Mouse (Mus musculus): Measurements from ENCODE around the gene Ncoa1. TPM values are rescaled to one million over a fixed set of nuclear protein-coding genes. Genes with fewer than 3 reads are reported as not detected.
A peak's percentile ranks its signal among the peaks of the same experiment; 100 is the strongest.

Gene Ncoa1
- 17.8 and 19.4 TPM in 2 replicates for polyA plus RNA-seq (2014; fragmentation: Nextera tagmentation; extraction: Ambion mirVana)

DNA sequence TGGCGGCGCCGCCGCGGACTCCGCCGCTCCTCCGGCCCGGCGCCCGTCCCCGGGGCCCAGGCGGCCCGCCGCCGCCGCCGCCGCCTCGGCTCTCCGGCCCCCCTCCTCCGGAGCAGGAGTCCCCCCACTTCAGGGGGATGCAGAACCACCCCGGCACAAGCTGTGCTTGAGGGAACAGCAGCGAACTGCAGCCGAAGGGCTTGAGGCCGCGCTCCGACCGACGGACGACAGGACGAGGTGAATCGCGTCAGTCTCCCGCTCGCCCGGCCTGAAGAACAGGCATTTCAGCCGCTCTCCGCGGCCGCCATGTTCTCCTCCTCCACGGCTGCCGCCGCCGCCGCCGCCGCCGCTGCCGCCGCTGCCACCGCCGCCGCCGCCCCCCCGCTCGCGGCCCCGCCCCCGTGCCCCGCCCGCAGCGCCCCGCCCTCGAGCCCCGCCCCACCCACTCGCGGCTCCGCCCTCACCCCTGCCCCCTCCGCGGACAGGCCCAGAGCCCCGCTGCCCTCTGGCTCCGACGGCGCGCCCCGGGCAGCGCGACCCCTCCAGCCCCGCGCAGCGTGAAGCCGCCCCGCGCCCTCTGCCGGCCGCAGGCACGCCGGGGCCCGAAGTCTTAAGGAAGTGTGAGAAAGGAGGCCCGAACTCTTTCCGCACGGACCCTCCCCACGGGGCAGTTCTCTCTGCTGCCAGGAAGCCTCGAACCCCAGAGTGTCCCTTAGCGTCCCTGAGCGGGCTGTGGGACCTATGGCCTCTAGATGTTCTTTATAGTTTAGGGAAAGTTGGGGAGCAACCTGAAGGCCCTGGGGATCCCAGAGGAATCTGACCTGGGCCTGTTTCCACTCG lies at the start of gene Ncoa1:
Gene Ncoa1 (minus strand): TSS at position 351 of the 840 bp plus-strand sequence.
- peak within 1 kb of the TSS; percentile 99 for H3K9ac ChIP-seq
- H3K4me1 ChIP-seq (replicated peaks; ENCODE audit: control insufficient read depth, insufficient read depth, low read length): peaks cover 22% of the 10 kb centered on the region
- WGBS: 1% methylated on average over 47 of the region's 98 CpGs
- H3K27me3 ChIP-seq (ENCODE audit: control insufficient read depth, insufficient read depth, low read length): no peaks in the 10 kb centered on the region
- H3K4me2 ChIP-seq (replicated peaks): peak within 1 kb of the TSS; percentile 81
- no peaks in the 10 kb centered on the region for H3K9me3 ChIP-seq (ENCODE audit: control insufficient read depth, low read length)
- peak within 1 kb of the TSS; percentile 98 for H3K27ac ChIP-seq
- ATAC-seq (ENCODE audit: low FRiP score) (peak; percentile 82), DNase-seq (ENCODE audit: low spot score) (peak; percentile 64)
- H3K4me3 ChIP-seq (replicated peaks; ENCODE audit: low read length): peak within 1 kb of the TSS; percentile 89
- H3K36me3 ChIP-seq (replicated peaks; ENCODE audit: control insufficient read depth, insufficient read depth): no peaks in the 10 kb centered on the region

GRCm38 (mm10) chr12:4524546-4524945 lies 47.6 kb upstream of the Ncoa1 start:
- Histone ChIP-seq H3K27ac (peak overlapping the region; percentile 82), H3K4me2 (replicated peaks) (peak overlapping the region; percentile 7; the same call in 1 of the 2 replicates), H3K9me3 (ENCODE audit: control insufficient read depth, low read length) (0 out of 2 replicates have a peak, but pooled peaks cover 4% of the 10 kb centered on the region), H3K4me3 (replicated peaks; ENCODE audit: low read length) (no peak overlapping the region), H3K9ac (no peak overlapping the region), H3K36me3 (replicated peaks; ENCODE audit: control insufficient read depth, insufficient read depth) (no peaks in the 10 kb centered on the region), H3K4me1 (replicated peaks; ENCODE audit: control insufficient read depth, insufficient read depth, low read length) (peaks cover 29% of the 10 kb centered on the region), H3K27me3 (ENCODE audit: control insufficient read depth, insufficient read depth, low read length) (no peaks in the 10 kb centered on the region; the same call in 1 of the 2 replicates)
- ATAC-seq (ENCODE audit: low FRiP score) (0 out of 2 replicates have a peak, but pooled peaks have one; percentile 21), DNase-seq (ENCODE audit: low spot score) (no peak)
- 38% methylated on average over 6 of the region's 7 CpGs for WGBS

DNA sequence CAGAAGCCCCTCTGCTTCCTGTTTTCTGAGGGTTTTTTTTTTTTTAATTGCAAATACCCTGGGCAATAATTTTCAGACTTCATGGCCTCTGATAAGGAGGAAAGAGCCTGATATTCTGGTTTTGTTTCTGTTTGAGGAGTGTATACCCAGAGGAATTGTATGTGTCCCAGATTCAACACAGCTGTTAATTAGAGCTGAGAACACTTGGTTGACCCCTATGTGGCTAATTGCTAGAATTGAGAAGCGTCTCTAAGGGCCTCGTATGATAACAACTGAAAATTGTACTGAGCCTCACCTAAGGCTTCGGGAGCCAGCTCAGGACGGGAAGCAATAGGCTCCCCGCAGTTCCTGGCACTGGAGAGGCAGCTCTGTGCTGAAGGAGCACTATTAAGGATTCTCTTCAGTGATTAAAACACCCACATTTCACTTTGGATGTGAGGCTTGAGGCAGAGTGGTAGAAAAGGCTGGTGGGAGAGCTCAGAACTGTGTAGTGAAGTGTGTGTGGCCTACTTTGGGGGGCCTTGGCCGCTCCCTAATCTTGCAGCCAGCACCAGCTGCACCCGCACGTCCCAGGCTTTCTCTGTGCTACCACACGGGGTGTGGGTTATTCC lies 46.8 kb upstream of the Ncoa1 start:
- peak; percentile 74 for ATAC-seq (ENCODE audit: low FRiP score)
- H3K9ac ChIP-seq: peak overlapping the region; percentile 22; the same call in 1 of the 2 replicates
- 14% methylated on average over 9 of the region's 9 CpGs for WGBS

DNA sequence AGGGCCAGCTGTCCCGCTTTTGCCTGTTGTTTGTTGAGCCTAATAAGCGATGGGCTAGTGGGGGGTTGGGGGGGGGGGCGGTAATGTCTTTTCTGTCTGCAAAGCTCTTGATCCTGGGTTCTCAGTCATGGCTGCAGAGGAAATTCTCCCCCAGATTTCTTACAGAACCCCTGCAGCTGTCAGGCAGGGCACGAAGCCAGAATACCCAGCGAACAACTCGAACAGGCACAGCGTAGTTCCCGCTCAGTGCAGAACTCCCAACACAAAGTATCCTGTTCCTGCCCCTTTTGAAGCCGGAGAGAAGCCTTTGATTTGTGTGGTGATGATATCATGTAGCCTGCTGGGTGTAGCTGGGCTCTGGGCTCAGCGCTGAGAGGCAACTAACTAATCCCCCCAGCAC lies 46.2 kb upstream of the Ncoa1 start:
- H3K4me3 ChIP-seq (replicated peaks; ENCODE audit: low read length): no peak overlapping the region
- no peaks in the 10 kb centered on the region for H3K9me3 ChIP-seq (ENCODE audit: control insufficient read depth, low read length)
- H3K27ac ChIP-seq: peak overlapping the region; percentile 82
- H3K9ac ChIP-seq: peak overlapping the region; percentile 22; the same call in 1 of the 2 replicates
- 2% methylated on average over 10 of the region's 10 CpGs for WGBS
- no peaks in the 10 kb centered on the region for H3K36me3 ChIP-seq (replicated peaks; ENCODE audit: control insufficient read depth, insufficient read depth)
- peaks cover 29% of the 10 kb centered on the region for H3K4me1 ChIP-seq (replicated peaks; ENCODE audit: control insufficient read depth, insufficient read depth, low read length)
- DNase-seq (ENCODE audit: low spot score): peak; percentile 72
- H3K27me3 ChIP-seq (ENCODE audit: control insufficient read depth, insufficient read depth, low read length): no peaks in the 10 kb centered on the region; the same call in 1 of the 2 replicates
- H3K4me2 ChIP-seq (replicated peaks): peak overlapping the region; percentile 35
- peak; percentile 78 for ATAC-seq (ENCODE audit: low FRiP score)

More for the DNA sequence above, 46.8 kb upstream of the Ncoa1 start:
- peak; percentile 54 for DNase-seq (ENCODE audit: low spot score)
- peaks cover 29% of the 10 kb centered on the region for H3K4me1 ChIP-seq (replicated peaks; ENCODE audit: control insufficient read depth, insufficient read depth, low read length)
- H3K4me3 ChIP-seq (replicated peaks; ENCODE audit: low read length): no peak overlapping the region
- H3K27me3 ChIP-seq (ENCODE audit: control insufficient read depth, insufficient read depth, low read length): no peaks in the 10 kb centered on the region; the same call in 1 of the 2 replicates
- peak overlapping the region; percentile 35 for H3K4me2 ChIP-seq (replicated peaks)
- H3K9me3 ChIP-seq (ENCODE audit: control insufficient read depth, low read length): no peaks in the 10 kb centered on the region
- no peaks in the 10 kb centered on the region for H3K36me3 ChIP-seq (replicated peaks; ENCODE audit: control insufficient read depth, insufficient read depth)
- peak overlapping the region; percentile 82 for H3K27ac ChIP-seq

GRCm38 (mm10) chr12:4518957-4519356 lies 42.0 kb upstream of the Ncoa1 start:
- Histone ChIP-seq H3K9ac (no peak overlapping the region), H3K4me2 (replicated peaks) (no peak overlapping the region), H3K9me3 (ENCODE audit: control insufficient read depth, low read length) (no peaks in the 10 kb centered on the region), H3K27me3 (ENCODE audit: control insufficient read depth, insufficient read depth, low read length) (no peaks in the 10 kb centered on the region), H3K4me1 (replicated peaks; ENCODE audit: control insufficient read depth, insufficient read depth, low read length) (peaks cover 16% of the 10 kb centered on the region), H3K36me3 (replicated peaks; ENCODE audit: control insufficient read depth, insufficient read depth) (no peaks in the 10 kb centered on the region), H3K4me3 (replicated peaks; ENCODE audit: low read length) (no peak overlapping the region), H3K27ac (no peak overlapping the region)
- 86% methylated on average over 11 of the region's 11 CpGs for WGBS
- DNase-seq (ENCODE audit: low spot score) (no peak), ATAC-seq (ENCODE audit: low FRiP score) (no peak)

DNA sequence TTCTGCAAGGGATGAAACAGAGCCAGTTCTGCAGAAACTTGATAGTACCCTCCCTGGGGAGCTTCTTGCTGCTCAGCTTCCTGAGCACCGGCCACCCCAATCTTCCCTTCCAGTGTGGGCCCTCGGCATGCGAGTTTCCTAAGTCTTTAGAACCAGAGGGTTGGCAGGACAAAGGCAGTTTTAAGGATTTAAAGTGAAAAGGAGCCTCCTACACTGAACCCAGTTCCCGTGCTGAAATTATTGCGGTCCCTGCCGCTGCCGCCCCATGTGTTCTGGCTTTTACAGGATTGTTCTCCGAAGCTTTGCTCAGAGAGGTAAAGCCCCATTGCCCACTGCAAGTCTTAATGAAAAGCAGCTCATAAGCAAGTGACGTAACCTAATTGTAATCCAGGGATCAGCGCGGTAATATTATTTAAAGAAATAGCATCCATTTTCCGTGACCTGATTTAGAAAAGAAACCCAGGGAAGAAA lies 32.6 kb upstream of the Ncoa1 start:
- no peak overlapping the region for H3K4me3 ChIP-seq (replicated peaks; ENCODE audit: low read length)
- H3K27ac ChIP-seq: peak overlapping the region; percentile 16; the same call in 1 of the 2 replicates
- H3K4me2 ChIP-seq (replicated peaks): peak overlapping the region; percentile 36
- 54% methylated on average over 12 of the region's 12 CpGs for WGBS
- H3K9me3 ChIP-seq (ENCODE audit: control insufficient read depth, low read length): no peaks in the 10 kb centered on the region
- no peaks in the 10 kb centered on the region for H3K36me3 ChIP-seq (replicated peaks; ENCODE audit: control insufficient read depth, insufficient read depth)
- no peak overlapping the region for H3K9ac ChIP-seq
- peak; percentile 40; the same call in 1 of the 2 replicates for ATAC-seq (ENCODE audit: low FRiP score)
- peak; percentile 35 for DNase-seq (ENCODE audit: low spot score)
- no peaks in the 10 kb centered on the region for H3K27me3 ChIP-seq (ENCODE audit: control insufficient read depth, insufficient read depth, low read length)
- no peaks in the 10 kb centered on the region for H3K4me1 ChIP-seq (replicated peaks; ENCODE audit: control insufficient read depth, insufficient read depth, low read length)

GRCm38 (mm10) chr12:4508182-4508581 lies 31.2 kb upstream of the Ncoa1 start:
- Histone ChIP-seq H3K4me2 (replicated peaks) (no peak overlapping the region), H3K9ac (no peak overlapping the region), H3K9me3 (ENCODE audit: control insufficient read depth, low read length) (no peaks in the 10 kb centered on the region), H3K36me3 (replicated peaks; ENCODE audit: control insufficient read depth, insufficient read depth) (no peaks in the 10 kb centered on the region), H3K4me3 (replicated peaks; ENCODE audit: low read length) (no peak overlapping the region), H3K4me1 (replicated peaks; ENCODE audit: control insufficient read depth, insufficient read depth, low read length) (peaks cover 6% of the 10 kb centered on the region; the same call in 1 of the 2 replicates), H3K27ac (no peak overlapping the region), H3K27me3 (ENCODE audit: control insufficient read depth, insufficient read depth, low read length) (no peaks in the 10 kb centered on the region)
- DNase-seq (ENCODE audit: low spot score): no peak
- ATAC-seq (ENCODE audit: low FRiP score): no peak
- WGBS: 64% methylated on average over 1 of the region's 1 CpGs

DNA sequence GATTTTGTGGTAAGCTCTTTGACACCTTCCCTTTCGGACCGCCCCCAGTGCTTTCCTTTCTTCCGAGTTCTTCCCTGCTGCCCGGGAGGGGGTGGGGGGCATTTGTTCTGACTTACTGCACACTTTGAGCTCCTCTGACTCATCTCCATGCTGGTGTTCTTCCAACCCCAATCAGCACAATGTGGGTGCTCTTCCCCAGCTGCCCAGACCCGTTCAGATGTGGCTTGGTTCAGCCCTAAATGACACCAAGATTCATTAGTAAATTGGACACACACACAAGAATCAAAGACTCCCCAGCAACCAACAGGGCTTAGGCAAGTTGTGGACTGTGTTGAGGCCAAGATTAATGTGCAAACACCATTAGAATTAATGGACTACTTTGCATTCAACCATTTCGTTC lies 30.5 kb upstream of the Ncoa1 start:
- no peaks in the 10 kb centered on the region for H3K27me3 ChIP-seq (ENCODE audit: control insufficient read depth, insufficient read depth, low read length)
- no peak overlapping the region for H3K4me3 ChIP-seq (replicated peaks; ENCODE audit: low read length)
- no peak overlapping the region for H3K4me2 ChIP-seq (replicated peaks)
- no peaks in the 10 kb centered on the region for H3K9me3 ChIP-seq (ENCODE audit: control insufficient read depth, low read length)
- no peak overlapping the region for H3K9ac ChIP-seq
- WGBS: 21% methylated on average over 6 of the region's 6 CpGs
- DNase-seq (ENCODE audit: low spot score) (peak; percentile 39), ATAC-seq (ENCODE audit: low FRiP score) (peak; percentile 61; the same call in 1 of the 2 replicates)
- H3K4me1 ChIP-seq (replicated peaks; ENCODE audit: control insufficient read depth, insufficient read depth, low read length): peaks cover 6% of the 10 kb centered on the region; the same call in 1 of the 2 replicates
- H3K36me3 ChIP-seq (replicated peaks; ENCODE audit: control insufficient read depth, insufficient read depth): no peaks in the 10 kb centered on the region
- no peak overlapping the region for H3K27ac ChIP-seq
